Mouse (Mus musculus) skeletal muscle tissue, adult 2 months (tissue): ENCODE results near the gene Tmem130.
"Not testable (repeated sequence)": the region's sequence is repeated elsewhere in the genome, so short reads cannot be mapped to it uniquely, and the experiment has no call there.

Experiments
- DNase-seq: peaks from one replicate; pipeline ENCODE4 v3.0.0-alpha.2; 2012; ENCODE audit warnings: low read depth, low spot score

Gene Tmem130

DNA sequence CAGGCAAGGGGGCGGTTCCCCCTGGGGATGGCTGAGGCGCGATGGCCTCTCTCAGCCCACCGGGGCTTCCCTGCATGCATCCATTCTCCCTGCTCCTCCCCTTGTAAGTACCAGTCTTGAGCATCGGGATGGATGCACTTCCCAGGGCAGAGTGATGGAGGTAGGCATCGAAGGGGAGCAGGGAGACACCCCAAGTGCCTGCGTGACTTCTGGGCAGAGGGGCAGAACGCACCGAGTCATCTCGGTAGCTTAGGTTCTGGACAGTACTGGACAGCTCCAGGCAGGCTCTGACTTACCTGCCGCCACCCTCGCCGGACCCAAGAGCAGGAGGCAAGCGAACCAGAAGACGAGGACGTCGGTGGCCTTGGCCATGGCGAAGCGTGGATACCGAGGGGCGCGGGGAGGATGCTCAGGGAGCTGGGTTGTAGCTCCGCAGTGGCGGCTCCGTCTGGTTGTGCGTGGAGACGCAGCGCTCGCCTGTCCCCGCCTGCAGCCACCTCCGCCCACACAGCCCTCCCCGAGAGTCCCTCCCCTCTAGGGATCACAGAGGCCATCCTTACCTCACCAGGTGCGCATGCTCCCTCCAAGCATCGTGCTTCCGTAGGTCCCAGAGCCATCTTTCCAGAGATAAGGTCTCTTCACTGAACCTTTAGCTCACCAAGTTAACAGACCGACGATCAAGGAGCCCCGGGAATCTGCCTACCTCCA, at the start of gene Tmem130:
Tmem130 (minus strand) TSS at position 658 of the 708 bp plus-strand sequence.
- DNase-seq = no peak

GRCm38 (mm10) chr5:144806931-144807330, 45.3 kb upstream of the Tmem130 start:
- DNase-seq = no peak

GRCm38 (mm10) chr5:144804181-144804580, 42.6 kb upstream of the Tmem130 start:
- DNase-seq = no peak

- DNase-seq = no peak
Measured at GRCm38 (mm10) chr5:144803066-144803465, 41.4 kb upstream of the Tmem130 start.

GRCm38 (mm10) chr5:144797116-144797515, 35.5 kb upstream of the Tmem130 start:
- DNase-seq = no peak

- DNase-seq = no peak
Measured at GRCm38 (mm10) chr5:144794687-144795086, 33.1 kb upstream of the Tmem130 start.

DNA sequence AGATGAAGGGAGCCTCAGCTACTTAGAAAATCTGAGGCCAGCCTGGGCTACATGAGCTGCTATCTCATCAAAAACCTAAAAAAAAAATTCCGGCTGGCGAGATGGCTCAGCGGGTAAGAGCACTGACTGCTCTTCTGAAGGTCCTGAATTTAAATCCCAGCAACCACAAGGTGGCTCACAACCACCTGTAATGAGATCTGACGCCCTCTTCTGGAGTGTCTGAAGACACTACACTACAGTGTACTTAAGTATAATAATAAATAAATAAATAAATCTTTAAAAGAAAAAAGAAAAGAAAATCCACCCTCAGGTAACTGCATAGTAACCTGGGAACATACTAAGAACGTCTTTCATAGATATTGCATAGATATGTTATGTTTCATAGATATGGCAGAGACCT, 31.8 kb upstream of the Tmem130 start:
- no peak for DNase-seq

- DNase-seq = no peak
Measured at GRCm38 (mm10) chr5:144786464-144786863, 24.8 kb upstream of the Tmem130 start.

DNA sequence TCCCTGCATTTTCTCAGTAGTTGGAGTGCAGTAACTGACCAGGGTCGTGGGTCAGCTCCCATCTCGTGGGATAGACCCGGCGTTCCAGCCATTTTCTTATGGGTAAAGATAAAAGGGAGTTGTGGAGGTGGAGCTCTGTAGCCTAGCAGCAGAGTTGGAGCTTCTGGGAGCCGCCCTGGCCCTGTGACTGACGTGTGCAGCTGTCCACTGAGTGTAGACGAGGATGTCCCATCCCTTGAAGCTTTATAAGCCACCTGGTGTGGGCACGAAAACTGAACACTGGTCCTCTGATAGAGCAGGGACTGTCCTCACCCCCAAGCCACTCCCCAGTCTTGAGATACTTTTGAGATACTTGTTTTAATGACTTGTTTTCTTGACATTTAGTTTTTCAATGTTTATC, 19.0 kb upstream of the Tmem130 start:
- DNase-seq = no peak

GRCm38 (mm10) chr5:144773231-144773630, 11.6 kb upstream of the Tmem130 start:
- DNase-seq = no peak

DNA sequence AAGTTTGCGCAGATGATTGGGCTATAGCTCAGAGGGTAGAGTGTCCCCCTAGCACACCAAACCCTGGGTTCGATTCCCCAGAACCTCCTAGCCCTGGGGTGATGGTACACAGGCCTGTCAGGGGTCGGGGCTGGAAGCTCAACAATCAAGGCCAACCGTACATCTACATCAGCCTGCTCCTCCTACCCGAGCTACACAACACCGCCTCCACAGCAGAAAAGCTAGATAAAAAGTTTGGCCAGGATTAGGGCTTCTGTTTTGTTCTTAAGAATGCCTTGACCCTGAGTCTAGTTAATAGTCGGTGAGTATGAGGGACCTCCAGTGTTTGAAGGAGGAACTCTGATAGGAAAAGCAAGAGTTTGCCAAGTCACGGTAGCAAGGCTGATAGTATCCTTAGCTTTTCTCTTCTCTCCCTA, 7.5 kb upstream of the Tmem130 start:
- no peak for DNase-seq

- peak; percentile 86 for DNase-seq
Measured at GRCm38 (mm10) chr5:144767911-144768841, 6.6 kb upstream of the Tmem130 start.

DNA sequence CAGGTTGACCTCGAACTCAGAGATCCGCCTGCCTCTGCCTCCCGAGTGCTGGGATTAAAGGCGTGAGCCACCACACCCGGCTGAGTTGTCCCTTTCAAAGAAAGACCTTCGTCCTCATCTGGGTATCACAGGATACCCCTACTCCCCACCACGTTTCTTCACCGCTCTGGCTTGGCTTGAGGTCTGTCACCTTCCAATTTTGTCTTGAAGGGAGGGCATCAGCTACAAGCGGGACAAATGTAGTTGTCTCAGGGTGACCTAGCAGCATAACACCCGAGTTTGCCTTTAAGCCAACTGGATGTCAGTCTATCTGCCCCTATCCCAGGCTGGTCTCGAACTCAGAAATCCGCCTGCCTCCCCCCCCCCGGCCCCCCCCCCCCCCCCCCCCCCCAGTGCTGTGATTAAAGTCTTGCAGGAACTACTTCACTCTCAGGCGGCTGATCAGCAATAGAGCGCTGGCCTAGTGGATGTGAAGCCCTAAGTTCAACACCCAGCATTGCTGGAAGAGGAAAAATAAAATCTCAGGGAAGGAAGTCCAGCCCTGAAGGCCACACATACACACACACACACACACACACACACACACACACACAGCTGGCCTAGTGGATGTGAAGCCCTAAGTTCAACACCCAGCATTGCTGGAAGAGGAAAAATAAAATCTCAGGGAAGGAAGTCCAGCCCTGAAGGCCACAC, 5.6 kb upstream of the Tmem130 start, which contains the start of gene Trrap:
Trrap (plus strand) TSS at position 627 of the 693 bp plus-strand sequence.
- DNase-seq = not testable (repeated sequence)

DNA sequence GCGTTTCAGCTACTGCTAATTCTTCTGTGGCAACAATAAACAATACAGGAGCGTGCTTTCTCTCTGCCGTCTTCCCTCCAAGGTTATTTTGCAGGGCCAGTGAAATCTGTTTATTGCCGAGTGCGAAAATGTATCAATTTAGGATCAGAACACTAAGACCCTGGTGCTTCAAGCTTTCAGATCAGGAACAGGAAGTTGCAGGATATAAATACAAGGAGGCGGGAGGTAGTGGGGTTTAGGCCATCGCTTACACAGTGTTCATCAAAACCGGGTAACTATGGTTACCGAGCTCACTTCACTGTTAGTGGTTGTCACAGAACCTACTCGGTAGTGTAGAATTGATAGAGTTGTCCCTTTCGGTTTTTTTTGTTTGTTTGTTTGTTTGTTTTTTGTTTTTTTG, 5.0 kb upstream of the Tmem130 start:
- DNase-seq = no peak

DNA sequence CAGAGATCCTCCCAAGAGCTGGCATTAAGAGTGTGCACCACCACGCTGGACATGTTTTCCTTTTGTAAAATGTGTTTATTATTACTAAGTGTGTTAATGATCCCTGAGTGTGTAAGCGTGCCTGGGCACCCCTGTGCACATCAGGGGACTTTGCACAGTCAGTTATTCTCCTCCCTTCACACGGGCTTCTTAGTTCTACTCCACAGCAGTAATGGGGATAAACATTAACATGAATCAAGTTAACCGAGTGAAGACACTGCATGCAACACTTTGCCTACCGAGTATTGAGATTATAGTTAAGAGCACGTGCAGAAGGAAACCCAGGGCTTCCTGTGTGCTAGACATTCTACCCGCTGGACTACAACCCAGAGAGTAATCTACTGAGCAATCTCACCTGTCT, 4.4 kb upstream of the Tmem130 start:
- no peak for DNase-seq

GRCm38 (mm10) chr5:144758422-144758821, 3.2 kb downstream of the Tmem130 start:
- DNase-seq = no peak

DNA sequence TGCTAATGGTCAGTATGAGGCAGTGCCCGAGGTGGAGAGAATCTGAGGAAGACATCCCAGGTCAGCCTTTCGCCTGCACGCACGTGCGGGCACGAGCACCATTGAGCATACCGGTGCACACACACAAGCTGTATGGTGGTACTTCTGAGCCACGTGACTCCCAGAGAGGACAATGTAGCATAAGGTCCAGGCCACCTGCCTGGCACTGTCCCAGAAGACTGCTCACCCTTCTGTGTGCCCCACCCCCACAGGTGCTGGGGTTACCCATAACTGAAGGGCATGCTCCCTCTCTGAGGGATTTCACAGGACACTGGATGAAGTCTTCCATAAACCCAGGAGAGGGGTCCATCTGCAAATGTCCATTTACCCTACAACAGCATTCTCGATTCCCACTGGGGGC, 4.2 kb downstream of the Tmem130 start:
- DNase-seq = no peak

GRCm38 (mm10) chr5:144755191-144755590, 6.4 kb downstream of the Tmem130 start:
- DNase-seq = no peak

GRCm38 (mm10) chr5:144753041-144753440, 8.6 kb downstream of the Tmem130 start:
- no peak for DNase-seq

GRCm38 (mm10) chr5:144752432-144752831, 9.2 kb downstream of the Tmem130 start:
- no peak for DNase-seq

DNA sequence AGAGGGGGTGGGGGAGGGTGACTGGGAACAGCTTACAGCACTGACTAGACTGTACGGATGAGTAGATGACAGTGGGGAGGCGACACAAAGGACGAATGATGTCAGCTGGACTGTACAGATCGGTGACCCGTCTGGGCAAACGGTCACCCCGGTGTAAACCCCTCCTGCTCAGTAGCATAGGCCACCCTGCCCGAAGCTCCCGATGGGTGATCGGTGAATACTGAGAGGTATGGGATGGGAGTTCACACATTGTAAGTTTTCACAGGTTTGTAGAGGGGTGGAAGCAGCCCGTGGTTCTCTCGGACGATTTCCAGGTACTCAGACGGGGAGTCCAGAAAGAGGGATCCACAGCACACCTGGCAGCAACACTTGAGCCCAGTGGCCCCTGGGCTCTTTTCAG, 24.5 kb downstream of the Tmem130 start:
- no peak for DNase-seq

- DNase-seq = peak; percentile 13
Measured at GRCm38 (mm10) chr5:144734949-144735348, 26.7 kb downstream of the Tmem130 start.
